Mouse (Mus musculus) bone marrow, adult 2 months (tissue): ENCODE results near the gene Gm21852. TPM values are rescaled to one million over a fixed set of nuclear protein-coding genes. Genes with fewer than 3 reads are reported as not detected.
"Not testable (repeated sequence)": the region's sequence is repeated elsewhere in the genome, so short reads cannot be mapped to it uniquely, and the experiment has no call there.

Experiments used
- H3K27ac ChIP-seq: fragments of 200-500 bp; 2 replicates; pipeline ENCODE4 v1.5.1; 2012; ENCODE audit warnings: low read depth, mild to moderate bottlenecking, control low read depth, inconsistent platforms, low read length; ENCODE audit not compliant: control insufficient read depth, poor library complexity, insufficient read depth
- H3K4me1 ChIP-seq: fragments of 200-500 bp; 2 replicates; pipeline ENCODE4 v1.6.1; 2011; ENCODE audit warnings: low read length; ENCODE audit not compliant: control insufficient read depth, insufficient read depth
- H3K4me3 ChIP-seq: fragments of 200-500 bp; replicated peaks from 2 replicates; pipeline ENCODE3; 2011; ENCODE audit warnings: mild to moderate bottlenecking, low read depth, low read length, control low read depth; ENCODE audit not compliant: control insufficient read depth
- WGBS: fragments of 180-500 bp; shearing (Covaris S2); methylation state at CpG from one replicate; pipeline ENCODE4 v1.1.7; 2018; 5-methylcytosine and 5-hydroxymethylcytosine counted together
- polyA plus RNA-seq: library from polyadenylated mRNA; stranded (reverse); fragments of >200 nt; gene quantifications from 2 replicates; pipeline ENCODE4 v1.2.4, GENCODE M21; 2011; ENCODE audit warnings: low replicate concordance; ENCODE audit not compliant: missing spikeins, insufficient read depth, insufficient read length

Gene Gm21852
- not detected in 2 replicates for polyA plus RNA-seq

DNA sequence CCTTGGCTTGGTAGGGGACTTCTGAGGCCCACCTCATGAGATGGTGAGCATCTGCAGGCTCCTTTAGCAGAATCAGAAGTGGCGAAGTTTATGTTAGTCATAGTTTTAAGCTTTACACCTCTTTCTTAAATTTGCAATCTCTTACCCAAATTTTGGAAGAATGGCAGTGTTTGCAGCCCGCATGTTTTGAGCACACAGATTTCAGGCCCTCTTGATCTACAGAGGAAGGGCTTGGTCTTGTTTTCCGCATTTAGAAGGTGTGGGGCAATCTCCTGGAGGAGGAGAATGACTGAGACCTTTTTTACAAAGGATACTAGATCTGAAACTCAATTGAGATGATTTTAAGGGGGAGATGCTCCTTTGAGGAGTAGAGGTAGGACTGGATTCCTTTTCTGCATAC lies at the start of gene Gm21852:
Gene Gm21852, minus strand, starts transcription at position 101 of the 400 bp plus-strand sequence.
- not testable (repeated sequence) for H3K27ac ChIP-seq, H3K4me1 ChIP-seq, H3K4me3 ChIP-seq
- WGBS = no CpG with 5 or more reads among the region's 3 CpGs

Other genes with a start within 250 kb of the Gm21852 start
- not detected in 2 replicates for gene Gm21797, start 123.8 kb upstream of the Gm21852 start, polyA plus RNA-seq
- gene Gm20795, start 152.9 kb upstream of the Gm21852 start, polyA plus RNA-seq = not detected in 2 replicates